12 mouse cellular contexts compared by ENCODE assay signal in genomic region chr14:73433487-73433886, GRCm38 (mm10). TPM values are rescaled to one million over a fixed set of nuclear protein-coding genes. Genes with fewer than 3 reads are reported as not detected.
DNase-seq lines count a peak whose midpoint lies in the region; ATAC-seq lines count a peak whose summit lies in the region.
"Had no signal": no experiment of that assay in that cellular context is flagged by ENCODE, and none has a peak within 500 bp of the region (broad histone marks: within the 10 kb centered on the region; RNA-seq: fewer than 3 reads in every experiment).

No protein-coding gene starts in this region.

- DNase-seq in thymus, postnatal 0 days (ENCODE audit: low spot score), result peak; percentile 41
- no peak for DNase-seq in thymus, adult 18-20 months
- peak; percentile 25 for DNase-seq in MEL-GATA-1-ER (ENCODE audit: extremely low read depth, low read depth)
- DNase-seq in splenic B cell, adult 2 months (ENCODE audit: low read depth, low spot score), result peak; percentile 45
- no peak for DNase-seq in natural killer cell, adult 2 months (ENCODE audit: low spot score in 2 of 2)
- DNase-seq in right cerebral cortex, postnatal 4 days, result no peak
- no peak for DNase-seq in cerebellum, postnatal 4 days (ENCODE audit: low spot score in 2 of 2)
- DNase-seq: cerebellum, adult 11 months; liver, embryonic 13.5 days had no signal

- H3K27me3 ChIP-seq in splenic B cell, adult 2 months (ENCODE audit: control insufficient read depth, insufficient read depth, low read length, poor library complexity, severe bottlenecking), result no peaks in the 10 kb centered on the region
- H3K27me3 ChIP-seq: hindbrain, embryonic 12.5 days; liver, embryonic 13.5 days had no signal

- H3K36me3 ChIP-seq in splenic B cell, adult 2 months (ENCODE audit: control insufficient read depth, insufficient read depth, low read length, poor library complexity, severe bottlenecking), result no peaks in the 10 kb centered on the region
- H3K36me3 ChIP-seq: heart, embryonic 10.5 days; hindbrain, embryonic 12.5 days; liver, embryonic 13.5 days had no signal

- ATAC-seq in common myeloid progenitor, adult 5-6 weeks (replicated peaks; ENCODE audit: low read depth, poor library complexity, severe bottlenecking), result peak; percentile 88

RNA-seq across cellular contexts. Expression of gene Itm2b, which starts 48.4 kb away (rescaled TPM):
- polyA plus RNA-seq in thymus, postnatal 0 days (2015; fragmentation: Nextera tagmentation; extraction: Ambion mirVana), result 1,456 and 1,514 TPM in 2 replicates
- 694 and 751 TPM in 2 replicates for total RNA-seq in common myeloid progenitor, adult 5-6 weeks (2017)

Comparison
In these comparisons a context has a peak if more than half of its experiments do, and no peak if none do; other contexts are left out.
1. DNase-seq: peak in thymus, postnatal 0 days (single experiment), MEL-GATA-1-ER (single experiment) and splenic B cell, adult 2 months (single experiment); none in thymus, adult 18-20 months (0 of 2), natural killer cell, adult 2 months (0 of 2), right cerebral cortex, postnatal 4 days (single experiment) and cerebellum, postnatal 4 days (0 of 2).